Mouse (Mus musculus) neural tube, embryonic 11.5 days (tissue): ENCODE measurements at regions not wholly inside any gene's neighbourhood (a gene's known extent, or its start where the extent isn't known, plus 50 kb on each side); places are given as distances from the start of the nearest gene placed in this dataset.
A peak's percentile ranks its signal among the peaks of the same experiment; 100 is the strongest.
"Not testable (repeated sequence)": the region's sequence is repeated elsewhere in the genome, so short reads cannot be mapped to it uniquely, and the experiment has no call there.

ENCODE experiments used
- ATAC-seq: fragments of 200-750 bp; cut with Nextera tagmentation; 2 replicates; pipeline ENCODE4 v1.8.0; 2017; ENCODE audit warnings: moderate number of reproducible peaks, mild to moderate bottlenecking, moderate TSS enrichment, moderate library complexity; ENCODE audit not compliant: insufficient read depth, low FRiP score, low TSS enrichment
- DNase-seq: peaks from one replicate; pipeline ENCODE4 v3.0.0-alpha.2; 2015; ENCODE audit warnings: low spot score
- H3K27ac ChIP-seq: fragments of 300-500 bp; sonication (generic); 2 replicates; pipeline ENCODE4 v1.5.1; 2014; ENCODE audit warnings: low read depth, mild to moderate bottlenecking, low read length
- H3K27me3 ChIP-seq: fragments of 300-500 bp; sonication (generic); 2 replicates; pipeline ENCODE4 v1.6.1; 2014; ENCODE audit warnings: mild to moderate bottlenecking, low read length, mixed read lengths; ENCODE audit not compliant: control insufficient read depth, insufficient read depth
- H3K36me3 ChIP-seq: fragments of 300-500 bp; sonication (generic); 2 replicates; pipeline ENCODE4 v1.6.1; 2014; ENCODE audit warnings: mild to moderate bottlenecking, low read length, moderate library complexity, mixed read lengths; ENCODE audit not compliant: control insufficient read depth, insufficient read depth
- H3K4me1 ChIP-seq: fragments of 300-500 bp; sonication (generic); 2 replicates; pipeline ENCODE4 v1.6.1; 2014; ENCODE audit warnings: low read length, mixed read lengths; ENCODE audit not compliant: control insufficient read depth, insufficient read depth
- H3K4me2 ChIP-seq: fragments of 300-500 bp; sonication (generic); 2 replicates; pipeline ENCODE4 v1.6.1; 2014; ENCODE audit warnings: low read depth, mild to moderate bottlenecking, moderate library complexity
- H3K4me3 ChIP-seq: fragments of 300-500 bp; sonication (generic); 2 replicates; pipeline ENCODE4 v1.5.1; 2014; ENCODE audit warnings: low read depth, low read length
- H3K9ac ChIP-seq: fragments of 300-500 bp; sonication (generic); 2 replicates; pipeline ENCODE4 v1.6.1; 2014; ENCODE audit warnings: mild to moderate bottlenecking, low read length
- H3K9me3 ChIP-seq: fragments of 300-500 bp; sonication (generic); 2 replicates; pipeline ENCODE4 v1.6.1; 2016; ENCODE audit warnings: low read length; ENCODE audit not compliant: control insufficient read depth
- WGBS: fragments of 180-500 bp; shearing (Covaris S2); extraction: QIAGEN DNeasy Blood & Tissue Kit; methylation state at CpG from one replicate; pipeline ENCODE4 v1.1.7; 2014; 5-methylcytosine and 5-hydroxymethylcytosine counted together

- ATAC-seq (no peak), DNase-seq (no peak)
- WGBS, result 92% methylated on average over 5 of the region's 5 CpGs
- Histone ChIP-seq H3K9ac (no peak overlapping the region), H3K27me3 (no peaks in the 10 kb centered on the region), H3K4me2 (no peak overlapping the region), H3K4me1 (no peaks in the 10 kb centered on the region), H3K27ac (no peak overlapping the region), H3K36me3 (no peaks in the 10 kb centered on the region), H3K9me3 (no peaks in the 10 kb centered on the region), H3K4me3 (no peak overlapping the region)
These were observed 304.3 kb upstream of the Chordc1 start for GRCm38 (mm10) chr9:17987606-17988005.

- WGBS, result 47% methylated on average over 2 of the region's 2 CpGs
- H3K9me3 ChIP-seq, result no peaks in the 10 kb centered on the region
- ATAC-seq (peak; percentile 55; the same call in 1 of the 2 replicates), DNase-seq (no peak)
- H3K27me3 ChIP-seq, result no peaks in the 10 kb centered on the region
- no peak overlapping the region for H3K9ac ChIP-seq
- no peak overlapping the region for H3K4me2 ChIP-seq
- no peak overlapping the region for H3K4me3 ChIP-seq
- no peaks in the 10 kb centered on the region for H3K36me3 ChIP-seq
- no peaks in the 10 kb centered on the region for H3K4me1 ChIP-seq
- H3K27ac ChIP-seq, result no peak overlapping the region
These were observed 289.4 kb upstream of the Chordc1 start for GRCm38 (mm10) chr9:18002557-18002956.

GRCm38 (mm10) chr9:18041346-18041745, 250.6 kb upstream of the Chordc1 start:
- Histone ChIP-seq H3K27ac (no peak overlapping the region), H3K4me1 (no peaks in the 10 kb centered on the region), H3K9ac (no peak overlapping the region), H3K36me3 (no peaks in the 10 kb centered on the region), H3K9me3 (no peaks in the 10 kb centered on the region), H3K4me2 (no peak overlapping the region), H3K27me3 (no peaks in the 10 kb centered on the region), H3K4me3 (no peak overlapping the region)
- DNase-seq (no peak), ATAC-seq (no peak)
- WGBS, result 67% methylated on average over 2 of the region's 2 CpGs

GRCm38 (mm10) chr9:18042636-18043035, 249.3 kb upstream of the Chordc1 start:
- H3K27me3 ChIP-seq, H3K4me3 ChIP-seq, DNase-seq, H3K9me3 ChIP-seq, ATAC-seq, H3K4me2 ChIP-seq, H3K36me3 ChIP-seq, H3K4me1 ChIP-seq, H3K9ac ChIP-seq, H3K27ac ChIP-seq: not testable (repeated sequence)
- WGBS, result 84% methylated on average over 3 of the region's 3 CpGs

- H3K4me1 ChIP-seq, result no peaks in the 10 kb centered on the region
- no peak overlapping the region for H3K27ac ChIP-seq
- H3K27me3 ChIP-seq, result no peaks in the 10 kb centered on the region
- no peaks in the 10 kb centered on the region for H3K36me3 ChIP-seq
- no peaks in the 10 kb centered on the region for H3K9me3 ChIP-seq
- H3K4me3 ChIP-seq, result no peak overlapping the region
- H3K9ac ChIP-seq, result no peak overlapping the region
- H3K4me2 ChIP-seq, result no peak overlapping the region
- DNase-seq, result no peak
- no peak for ATAC-seq
These were observed 215.0 kb upstream of the Chordc1 start for GRCm38 (mm10) chr9:18076942-18077341.

- not testable (repeated sequence) for H3K9me3 ChIP-seq, H3K27me3 ChIP-seq, H3K36me3 ChIP-seq, H3K4me1 ChIP-seq, H3K4me3 ChIP-seq, H3K27ac ChIP-seq, DNase-seq, H3K9ac ChIP-seq, H3K4me2 ChIP-seq, ATAC-seq
- 88% methylated on average over 5 of the region's 5 CpGs for WGBS
These were observed 213.5 kb upstream of the Chordc1 start for GRCm38 (mm10) chr9:18078446-18078845.

- not testable (repeated sequence) for H3K27ac ChIP-seq, H3K27me3 ChIP-seq, H3K4me3 ChIP-seq, H3K4me2 ChIP-seq, ATAC-seq, H3K9ac ChIP-seq, H3K9me3 ChIP-seq, H3K36me3 ChIP-seq, H3K4me1 ChIP-seq, DNase-seq
- WGBS, result 91% methylated on average over 1 of the region's 1 CpGs
These were observed 212.8 kb upstream of the Chordc1 start for GRCm38 (mm10) chr9:18079120-18079519.
